23 mouse cellular contexts compared by ENCODE assay signal in the genomic region with DNA sequence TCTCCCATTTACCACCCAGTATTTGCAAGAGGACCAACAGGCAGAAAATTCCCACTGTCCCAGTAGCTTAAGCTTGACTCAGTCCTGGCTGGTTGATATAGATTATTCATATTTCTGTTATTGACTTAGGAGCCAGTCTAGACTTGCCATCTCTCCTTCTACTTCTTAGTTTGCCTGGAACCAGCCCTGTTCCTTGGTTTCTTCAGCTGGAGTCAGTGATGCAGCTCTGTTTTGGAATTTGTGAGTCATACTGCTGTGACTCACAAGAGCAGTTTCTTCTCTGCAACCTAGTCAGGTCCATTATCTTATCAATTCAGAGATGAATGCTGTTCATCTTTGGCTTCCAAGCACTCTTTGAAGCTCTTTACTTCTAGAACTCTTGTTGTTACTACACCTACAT.
DNase-seq lines count a peak whose midpoint lies in the region; ATAC-seq and TF ChIP-seq lines count a peak whose summit lies in the region.
"Had no signal": no experiment of that assay in that cellular context is flagged by ENCODE, and none has a peak within 500 bp of the region (broad histone marks: within the 10 kb centered on the region; RNA-seq: fewer than 3 reads in every experiment).

No protein-coding gene starts in this region.

- no peak overlapping the region for H3K9ac ChIP-seq in kidney, embryonic 16.5 days (replicated peaks; ENCODE audit: low read length)
- H3K9ac ChIP-seq: forebrain, embryonic 13.5 days; heart, embryonic 12.5 days; hindbrain, embryonic 13.5 days had no signal

- in situ Hi-C loops in Patski (cut with MboI; ENCODE audit: low pct_unique_long_range_greater_than_20kb): no loop called here

- no peak overlapping the region for H3K4me3 ChIP-seq in kidney, embryonic 16.5 days (ENCODE audit: low read length)
- H3K4me3 ChIP-seq: embryonic facial prominence, embryonic 10.5 days; forebrain, embryonic 13.5 days; heart, embryonic 12.5 days; hindbrain, embryonic 13.5 days; limb, embryonic 10.5 days; megakaryocyte, embryonic 14.5 days had no signal

- no peaks in the 10 kb centered on the region for H3K9me3 ChIP-seq in kidney, embryonic 16.5 days (ENCODE audit: low read length)
- H3K9me3 ChIP-seq: embryonic facial prominence, embryonic 10.5 days; forebrain, embryonic 13.5 days; heart, embryonic 12.5 days; hindbrain, embryonic 13.5 days; limb, embryonic 10.5 days; megakaryocyte, embryonic 14.5 days had no signal

- peak; percentile 71 for ATAC-seq in Patski
- no peak for ATAC-seq in granulocyte monocyte progenitor cell, adult 5-6 weeks (replicated peaks; ENCODE audit: poor library complexity, severe bottlenecking)
- no peak for ATAC-seq in kidney, embryonic 16.5 days (ENCODE audit: low FRiP score, low TSS enrichment)
- ATAC-seq: forebrain, embryonic 13.5 days; inflammation-experienced regulatory T-cells, adult 6 months had no signal

- DNase-seq in frontal cortex, postnatal 36 days (ENCODE audit: low spot score in 2 of 2): peak; percentile 16 to 21
- DNase-seq in frontal cortex, postnatal 10 days (ENCODE audit: low spot score in 2 of 2): no peak
- peak; percentile 51 for DNase-seq in 3T3-L1 (ENCODE audit: low read depth, low spot score)
- peak; percentile 25 for DNase-seq in Patski (ENCODE audit: low read depth, low spot score)
- DNase-seq in fibroblast of lung, adult 2 months (ENCODE audit: low read depth): peak; percentile 13
- DNase-seq in thymus, postnatal 14 days: no peak
- DNase-seq: cerebellum, adult 2 months; heart, postnatal 14 days; kidney, adult 8-10 months; kidney, postnatal 4 days; layer of hippocampus, adult 9-11 months; lung, adult 2 months; midbrain, embryonic 14.5 days; thymus, postnatal 36 days had no signal

- H3K36me3 ChIP-seq in kidney, embryonic 16.5 days (ENCODE audit: insufficient read depth, low read length): no peaks in the 10 kb centered on the region
- H3K36me3 ChIP-seq: embryonic facial prominence, embryonic 10.5 days; heart, embryonic 12.5 days; hindbrain, embryonic 13.5 days; limb, embryonic 10.5 days had no signal

- H3K27ac ChIP-seq in kidney, embryonic 16.5 days (ENCODE audit: low read length): no peak overlapping the region
- H3K27ac ChIP-seq: embryonic facial prominence, embryonic 10.5 days; forebrain, embryonic 13.5 days; hindbrain, embryonic 13.5 days; limb, embryonic 10.5 days had no signal

- no peaks in the 10 kb centered on the region for H3K4me1 ChIP-seq in kidney, embryonic 16.5 days (ENCODE audit: insufficient read depth, low read length)
- H3K4me1 ChIP-seq: embryonic facial prominence, embryonic 10.5 days; hindbrain, embryonic 13.5 days; limb, embryonic 10.5 days; megakaryocyte, embryonic 14.5 days had no signal

- no peaks in the 10 kb centered on the region for H3K27me3 ChIP-seq in Patski
- H3K27me3 ChIP-seq in kidney, embryonic 16.5 days (ENCODE audit: insufficient read depth, low read length): no peaks in the 10 kb centered on the region
- H3K27me3 ChIP-seq: forebrain, embryonic 13.5 days; heart, embryonic 12.5 days; hindbrain, embryonic 13.5 days; megakaryocyte, embryonic 14.5 days had no signal

- H3K4me2 ChIP-seq in kidney, embryonic 16.5 days (replicated peaks; ENCODE audit: low read depth, low read length): no peak overlapping the region
- H3K4me2 ChIP-seq: forebrain, embryonic 13.5 days; heart, embryonic 12.5 days; hindbrain, embryonic 13.5 days had no signal

- TF ChIP-seq CTCF in Patski (IDR thresholded peaks at IDR 0.05): no peak

- CTCF ChIA-PET in Patski (lab: Charles Lee): no interaction called here

- POLR2A ChIA-PET in Patski (lab: Charles Lee): no interaction called here

Comparison
In these comparisons a context has a peak if more than half of its experiments do, and no peak if none do; other contexts are left out.
1. DNase-seq: peak in frontal cortex, postnatal 36 days (2 of 2), 3T3-L1 (single experiment), Patski (single experiment) and fibroblast of lung, adult 2 months (single experiment); none in frontal cortex, postnatal 10 days (0 of 2) and thymus, postnatal 14 days (single experiment).